Comparison of ENCODE assay signal across 8 mouse cellular contexts in the genomic region with DNA sequence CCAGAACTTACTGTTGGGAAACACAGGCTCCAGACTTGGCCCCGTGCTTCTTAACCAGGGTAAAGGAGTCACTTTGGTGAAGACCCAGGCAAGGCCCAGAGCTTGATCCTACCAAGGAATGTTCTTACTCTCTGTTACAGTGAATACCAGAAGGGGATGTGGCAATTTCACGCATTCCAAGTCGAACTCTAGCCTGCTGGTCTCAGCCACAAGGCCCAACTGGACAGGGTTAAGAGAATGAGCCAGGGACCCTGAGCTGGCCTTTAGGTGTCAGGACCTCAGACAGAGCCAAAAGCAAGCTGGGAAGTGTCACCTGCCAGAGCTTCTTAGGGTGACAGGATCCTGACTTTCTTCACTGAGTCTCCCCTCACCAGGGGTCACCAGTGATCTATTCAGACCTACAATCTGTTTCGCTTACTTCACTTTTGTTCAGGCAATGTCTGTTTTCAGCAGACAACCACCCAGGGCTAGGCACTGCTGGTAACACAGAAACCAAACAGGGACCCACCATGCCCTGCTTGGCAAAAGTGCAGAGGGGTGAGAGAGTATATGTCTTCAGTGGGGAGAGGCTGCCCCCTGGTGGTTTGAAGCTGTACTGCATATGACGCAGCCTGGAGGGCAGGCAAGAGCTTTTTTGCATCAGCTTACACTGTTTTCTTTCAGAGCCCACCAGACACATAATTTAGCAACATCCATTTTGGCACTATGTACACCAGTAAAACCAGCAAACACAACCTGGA.
A peak's percentile ranks its signal among the peaks of the same experiment; 100 is the strongest.
DNase-seq lines count a peak whose midpoint lies in the region; ATAC-seq and TF ChIP-seq lines count a peak whose summit lies in the region.

No protein-coding gene starts in this region.

- H3K27me3 ChIP-seq in embryonic facial prominence, embryonic 12.5 days, result peaks cover 8% of the 10 kb centered on the region; the same call in 1 of the 2 replicates
- H3K27me3 ChIP-seq in heart, postnatal 0 days (ENCODE audit: control insufficient read depth, insufficient read depth, low read length), result 0 out of 2 replicates have a peak, but pooled peaks cover 6% of the 10 kb centered on the region
- H3K27me3 ChIP-seq in small intestine, adult 2 months (ENCODE audit: control insufficient read depth, insufficient read depth, low read length), result no peaks in the 10 kb centered on the region

- H3K9me3 ChIP-seq in embryonic facial prominence, embryonic 12.5 days, result no peaks in the 10 kb centered on the region
- no peaks in the 10 kb centered on the region for H3K9me3 ChIP-seq in heart, postnatal 0 days (replicated peaks; ENCODE audit: control insufficient read depth, low read length)

- peak; percentile 89 for TF ChIP-seq CTCF in bone marrow, adult 2 months (IDR thresholded peaks at IDR 0.05; ENCODE audit: control insufficient read depth, insufficient read depth, low read length)
- peak; percentile 97 for TF ChIP-seq CTCF in heart, postnatal 0 days (IDR thresholded peaks at IDR 0.05; ENCODE audit: low read depth)
- peak; percentile 88; the same call in 1 of the 2 replicates for TF ChIP-seq CTCF in small intestine, adult 2 months (IDR thresholded peaks at IDR 0.05; ENCODE audit: extremely low read depth, insufficient read length, insufficient replicate concordance, low read depth, low read length)

- no peak for TF ChIP-seq EP300 in heart, postnatal 0 days (IDR thresholded peaks at IDR 0.05; ENCODE audit: low read depth)

- H3K4me3 ChIP-seq in bone marrow, adult 2 months (replicated peaks; ENCODE audit: control insufficient read depth, low read depth, low read length), result no peak overlapping the region
- no peak overlapping the region for H3K4me3 ChIP-seq in embryonic facial prominence, embryonic 12.5 days
- no peak overlapping the region for H3K4me3 ChIP-seq in heart, postnatal 0 days (ENCODE audit: low read depth, low read length)
- H3K4me3 ChIP-seq in small intestine, adult 2 months (ENCODE audit: low read depth, low read length), result no peak overlapping the region

- H3K27ac ChIP-seq in bone marrow, adult 2 months (ENCODE audit: control insufficient read depth, insufficient read depth, low read depth, low read length, poor library complexity), result no peak overlapping the region
- no peak overlapping the region for H3K27ac ChIP-seq in embryonic facial prominence, embryonic 12.5 days
- no peak overlapping the region for H3K27ac ChIP-seq in heart, postnatal 0 days (ENCODE audit: low read depth)
- H3K27ac ChIP-seq in small intestine, adult 2 months (ENCODE audit: insufficient read depth, low read depth, low read length), result no peak overlapping the region

- ATAC-seq in embryonic facial prominence, embryonic 12.5 days (ENCODE audit: insufficient number of reproducible peaks, insufficient read depth, low FRiP score, low TSS enrichment), result 0 out of 2 replicates have a peak, but pooled peaks have one; percentile 72
- no peak for ATAC-seq in heart, postnatal 0 days (ENCODE audit: insufficient read depth, low read depth)
- peak; percentile 90 for ATAC-seq in megakaryocyte progenitor cell, adult 5-6 weeks (replicated peaks; ENCODE audit: poor library complexity)
- ATAC-seq in inflammation-experienced regulatory T-cells, adult 6 months, result no peak

- peak; percentile 61 for DNase-seq in Muller cell, postnatal 12 days (ENCODE audit: inconsistent ontology term)
- DNase-seq in heart, postnatal 0 days (ENCODE audit: low spot score), result peak; percentile 34
- DNase-seq in layer of hippocampus, postnatal 36 days, result peak; percentile 65 to 78

- H3K36me3 ChIP-seq in embryonic facial prominence, embryonic 12.5 days, result no peaks in the 10 kb centered on the region
- no peaks in the 10 kb centered on the region for H3K36me3 ChIP-seq in heart, postnatal 0 days (replicated peaks; ENCODE audit: control insufficient read depth, insufficient read depth, low read length)
- no peaks in the 10 kb centered on the region for H3K36me3 ChIP-seq in small intestine, adult 2 months (ENCODE audit: control insufficient read depth, insufficient read depth, low read length)

- WGBS in bone marrow, adult 2 months, result 58% methylated on average over 5 of the region's 5 CpGs
- WGBS in embryonic facial prominence, embryonic 12.5 days, result 35% methylated on average over 5 of the region's 5 CpGs
- 55% methylated on average over 5 of the region's 5 CpGs for WGBS in heart, postnatal 0 days
- 63% methylated on average over 5 of the region's 5 CpGs for WGBS in small intestine, adult 2 months

- no peaks in the 10 kb centered on the region for H3K4me1 ChIP-seq in bone marrow, adult 2 months (ENCODE audit: control insufficient read depth, insufficient read depth, low read length)
- no peaks in the 10 kb centered on the region for H3K4me1 ChIP-seq in embryonic facial prominence, embryonic 12.5 days
- H3K4me1 ChIP-seq in heart, postnatal 0 days (ENCODE audit: control insufficient read depth, insufficient read depth), result no peaks in the 10 kb centered on the region
- H3K4me1 ChIP-seq in small intestine, adult 2 months (ENCODE audit: control insufficient read depth, insufficient read depth, insufficient read length, low read length), result no peaks in the 10 kb centered on the region

- TF ChIP-seq POLR2A in bone marrow, adult 2 months (IDR thresholded peaks at IDR 0.05; ENCODE audit: borderline replicate concordance, control insufficient read depth, low read depth, low read length), result no peak
- TF ChIP-seq POLR2A in small intestine, adult 2 months (IDR thresholded peaks at IDR 0.05; ENCODE audit: low read depth, low read length), result no peak

- no peak overlapping the region for H3K9ac ChIP-seq in embryonic facial prominence, embryonic 12.5 days
- no peak overlapping the region for H3K9ac ChIP-seq in heart, postnatal 0 days (replicated peaks; ENCODE audit: low read depth, low read length)

- H3K4me2 ChIP-seq in embryonic facial prominence, embryonic 12.5 days (replicated peaks), result no peak overlapping the region
- H3K4me2 ChIP-seq in heart, postnatal 0 days (ENCODE audit: low read depth, low read length), result no peak overlapping the region

Comparison
In these comparisons a context has a peak if more than half of its experiments do, and no peak if none do; other contexts are left out.
1. ATAC-seq: peak in embryonic facial prominence, embryonic 12.5 days (single experiment) and megakaryocyte progenitor cell, adult 5-6 weeks (single experiment); none in heart, postnatal 0 days (single experiment) and inflammation-experienced regulatory T-cells, adult 6 months (single experiment).
2. Peak in every context shown above with its lines, with median percentiles within 50 percentile points of each other: DNase-seq and CTCF ChIP-seq.